Mouse (Mus musculus) embryonic facial prominence, embryonic 13.5 days (tissue): Measurements from ENCODE around the gene Tnfaip8l1. TPM values are rescaled to one million over a fixed set of nuclear protein-coding genes. Genes with fewer than 3 reads are reported as not detected.

Source experiments
- ATAC-seq: fragments of 200-750 bp; cut with Nextera tagmentation; 2 replicates; pipeline ENCODE4 v1.8.0; 2017; ENCODE audit warnings: low read depth; ENCODE audit not compliant: insufficient number of reproducible peaks, insufficient read depth, low FRiP score, low TSS enrichment
- H3K27ac ChIP-seq: fragments of 300-500 bp; sonication (generic); 2 replicates; pipeline ENCODE4 v1.5.1; 2015; ENCODE audit warnings: moderate library complexity, mild to moderate bottlenecking, inconsistent platforms
- H3K27me3 ChIP-seq: fragments of 300-500 bp; sonication (generic); 2 replicates; pipeline ENCODE4 v1.6.1; 2015; ENCODE audit warnings: mild to moderate bottlenecking, inconsistent platforms
- H3K36me3 ChIP-seq: fragments of 300-500 bp; sonication (generic); 2 replicates; pipeline ENCODE4 v1.6.1; 2015; ENCODE audit warnings: mild to moderate bottlenecking, inconsistent platforms
- H3K4me1 ChIP-seq: fragments of 300-500 bp; sonication (generic); 2 replicates; pipeline ENCODE4 v1.6.1; 2015; ENCODE audit warnings: inconsistent platforms
- H3K4me2 ChIP-seq: fragments of 300-500 bp; sonication (generic); 2 replicates; pipeline ENCODE4 v1.6.1; 2015; ENCODE audit warnings: moderate library complexity, mild to moderate bottlenecking, inconsistent platforms
- H3K4me3 ChIP-seq: fragments of 300-500 bp; sonication (generic); 2 replicates; pipeline ENCODE4 v1.5.1; 2015; ENCODE audit warnings: mild to moderate bottlenecking, inconsistent platforms
- H3K9ac ChIP-seq: fragments of 300-500 bp; sonication (generic); 2 replicates; pipeline ENCODE4 v1.6.1; 2015; ENCODE audit warnings: mild to moderate bottlenecking, inconsistent platforms
- H3K9me3 ChIP-seq: fragments of 300-500 bp; sonication (generic); 2 replicates; pipeline ENCODE4 v1.6.1; 2016; ENCODE audit warnings: inconsistent platforms
- WGBS: fragments of 180-500 bp; shearing (Covaris S2); methylation state at CpG from one replicate; pipeline ENCODE4 v1.1.7; 2015; ENCODE audit warnings: mixed read lengths; 5-methylcytosine and 5-hydroxymethylcytosine counted together
- polyA plus RNA-seq: library from polyadenylated mRNA; unstranded; fragments of >200 nt; fragmentation: Nextera tagmentation; extraction: Ambion mirVana; gene quantifications from 2 replicates; pipeline ENCODE4 v1.2.1, GENCODE M21; 2015

Gene Tnfaip8l1
- 13.8 and 13.9 TPM in 2 replicates for polyA plus RNA-seq

DNA sequence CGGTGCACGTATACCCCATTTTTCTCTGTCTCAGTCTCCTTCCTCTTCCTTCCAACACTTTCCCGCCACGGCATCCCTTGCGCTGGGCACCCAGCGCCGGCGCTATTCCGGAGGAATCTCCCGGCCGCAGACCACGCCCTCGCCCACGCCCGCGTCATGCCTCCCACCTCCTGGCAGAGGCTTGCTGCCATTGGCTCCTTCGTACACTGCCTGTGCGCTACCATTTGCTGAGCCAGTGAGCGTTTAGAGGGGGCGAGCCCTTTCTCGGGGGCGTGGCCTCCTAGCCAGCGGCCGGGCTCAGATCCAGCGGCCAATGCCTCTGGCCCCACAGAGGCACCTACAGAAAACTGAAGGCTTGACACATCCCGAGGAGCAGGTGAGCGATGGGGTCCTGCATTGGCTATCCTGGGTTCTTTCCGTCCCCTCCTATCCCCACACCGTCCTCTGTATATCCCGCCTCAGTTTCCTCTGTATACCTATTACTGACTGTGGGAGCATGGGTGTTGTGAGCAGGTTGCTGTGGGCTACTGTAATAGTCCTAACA is at the start of gene Tnfaip8l1:
Tnfaip8l1 (plus strand) TSS at position 247 of the 544 bp plus-strand sequence.
- peak within 1 kb of the TSS; percentile 52 for H3K4me3 ChIP-seq
- peak within 1 kb of the TSS; percentile 66 for H3K9ac ChIP-seq
- peak; percentile 97 for ATAC-seq
- no peak within 1 kb of the TSS for H3K27ac ChIP-seq
- no peaks in the 10 kb centered on the region for H3K9me3 ChIP-seq
- WGBS, result under 1% methylated on average over 30 of the region's 30 CpGs
- peaks cover 15% of the 10 kb centered on the region for H3K4me1 ChIP-seq
- peaks cover 12% of the 10 kb centered on the region for H3K27me3 ChIP-seq
- no peaks in the 10 kb centered on the region for H3K36me3 ChIP-seq
- H3K4me2 ChIP-seq, result peak within 1 kb of the TSS; percentile 81

DNA sequence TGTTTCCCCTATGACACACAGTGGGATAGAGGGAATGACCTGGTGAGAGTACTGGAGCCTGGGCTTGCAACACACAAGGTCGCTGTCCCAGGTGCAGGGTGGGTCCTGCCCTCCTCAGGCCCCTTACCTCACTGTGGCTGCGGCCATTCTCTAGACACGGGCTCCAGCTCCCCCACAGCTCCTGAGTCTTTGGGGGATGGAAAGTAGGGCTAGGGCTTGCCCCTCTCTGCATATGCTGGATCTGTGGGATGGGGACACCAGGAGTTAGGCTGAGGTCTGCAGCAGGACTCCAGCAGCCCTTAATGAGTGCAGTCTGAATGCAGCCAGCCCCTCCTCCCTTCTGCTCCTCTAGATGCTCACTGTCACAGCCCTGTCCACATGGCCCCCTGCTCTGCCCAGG is 49.5 kb upstream of the Tnfaip8l1 start:
- 0 out of 2 replicates have a peak overlapping the region, but pooled peaks have one; percentile 21 for H3K9ac ChIP-seq
- H3K27ac ChIP-seq, result 0 out of 2 replicates have a peak overlapping the region, but pooled peaks have one; percentile 7
- H3K27me3 ChIP-seq, result peaks cover 20% of the 10 kb centered on the region
- no peaks in the 10 kb centered on the region for H3K9me3 ChIP-seq
- 67% methylated on average over 3 of the region's 3 CpGs for WGBS
- 0 out of 2 replicates have a peak, but pooled peaks cover 6% of the 10 kb centered on the region for H3K36me3 ChIP-seq
- peaks cover 5% of the 10 kb centered on the region for H3K4me1 ChIP-seq
- no peak for ATAC-seq
- H3K4me2 ChIP-seq, result no peak overlapping the region
- H3K4me3 ChIP-seq, result no peak overlapping the region

DNA sequence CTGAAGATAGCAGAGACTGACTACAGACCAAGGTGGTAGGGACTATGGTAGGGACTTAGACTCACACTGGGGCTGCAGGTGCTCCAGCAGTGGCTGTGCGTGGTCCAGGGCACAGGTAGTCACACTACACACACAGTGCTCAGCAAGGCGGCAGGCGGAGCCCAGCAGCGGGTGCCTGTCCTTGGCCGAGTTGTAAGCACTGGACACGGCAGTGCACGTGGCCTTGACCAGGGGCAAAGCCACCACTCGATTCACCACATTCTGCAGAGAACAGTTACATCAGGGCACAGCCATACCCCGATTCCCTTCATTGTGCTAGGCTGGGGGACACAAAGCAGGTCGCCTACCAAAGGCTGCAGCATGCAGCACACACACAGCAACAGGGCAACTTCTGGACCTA is 46.1 kb upstream of the Tnfaip8l1 start:
- ATAC-seq, result no peak
- Histone ChIP-seq H3K4me2 (no peak overlapping the region), H3K9me3 (no peaks in the 10 kb centered on the region), H3K4me1 (peaks cover 17% of the 10 kb centered on the region), H3K4me3 (no peak overlapping the region), H3K27me3 (peaks cover 53% of the 10 kb centered on the region), H3K9ac (no peak overlapping the region), H3K27ac (no peak overlapping the region), H3K36me3 (no peaks in the 10 kb centered on the region)
- WGBS, result 76% methylated on average over 10 of the region's 10 CpGs

DNA sequence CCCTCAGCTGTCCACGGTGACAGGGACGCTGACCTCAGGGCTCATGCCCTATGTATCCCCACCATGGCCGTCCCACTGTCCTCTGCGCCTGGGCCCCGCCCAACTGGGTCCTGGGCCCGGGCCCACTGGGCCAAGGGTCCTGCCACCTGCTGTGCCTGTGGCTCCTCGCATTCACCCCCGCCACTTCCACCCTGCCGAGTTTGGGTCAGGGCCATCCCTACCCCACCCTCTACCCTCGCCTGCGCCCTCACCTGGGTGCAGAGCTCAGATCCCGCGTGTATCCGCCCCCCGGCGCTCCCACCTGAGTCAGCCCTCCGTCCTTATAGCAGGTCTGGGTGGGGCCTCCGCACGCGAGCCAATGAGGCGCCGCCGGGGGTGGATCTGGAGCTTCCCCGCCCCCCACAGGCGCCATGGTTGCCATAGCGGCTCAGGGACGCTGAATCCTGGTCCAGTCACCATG is 45.0 kb upstream of the Tnfaip8l1 start, which contains the start of gene Plin5:
Plin5 (minus strand) TSS at position 346 of the 460 bp plus-strand sequence.
- ATAC-seq, result no peak
- H3K4me1 ChIP-seq, result peaks cover 17% of the 10 kb centered on the region
- no peaks in the 10 kb centered on the region for H3K36me3 ChIP-seq
- H3K4me3 ChIP-seq, result peak within 1 kb of the TSS; percentile 36
- H3K9me3 ChIP-seq, result peaks cover 2% of the 10 kb centered on the region
- 0 out of 2 replicates have a peak within 1 kb of the TSS, but pooled peaks have one; percentile 44 for H3K9ac ChIP-seq
- 1% methylated on average over 27 of the region's 27 CpGs for WGBS
- no peak within 1 kb of the TSS for H3K27ac ChIP-seq
- H3K4me2 ChIP-seq, result peak within 1 kb of the TSS; percentile 59
- peaks cover 64% of the 10 kb centered on the region for H3K27me3 ChIP-seq

DNA sequence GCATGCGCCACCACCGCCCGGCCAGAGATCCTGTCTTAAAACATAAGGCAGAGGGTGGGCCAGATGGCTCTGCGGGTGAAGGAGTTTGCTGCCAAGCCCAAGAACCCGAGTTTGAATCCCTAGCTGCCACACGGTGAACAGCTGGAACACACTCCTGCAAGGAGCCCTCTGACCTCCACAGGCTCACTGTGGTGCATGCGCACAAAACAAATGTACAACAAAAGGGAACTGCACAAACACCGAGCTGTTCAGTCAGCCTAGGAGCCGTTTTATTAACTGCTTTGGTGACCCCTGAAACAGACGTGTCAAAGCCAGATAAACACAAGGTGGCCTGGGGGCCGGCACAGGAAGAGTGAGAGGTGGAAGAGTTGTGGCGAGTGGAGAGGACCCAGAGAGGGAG is 42.8 kb upstream of the Tnfaip8l1 start:
- no peak for ATAC-seq
- Histone ChIP-seq H3K4me2 (no peak overlapping the region), H3K27me3 (peaks cover 86% of the 10 kb centered on the region), H3K27ac (no peak overlapping the region), H3K9me3 (peaks cover 10% of the 10 kb centered on the region), H3K4me3 (no peak overlapping the region), H3K36me3 (peaks cover 13% of the 10 kb centered on the region; the same call in 1 of the 2 replicates), H3K4me1 (peaks cover 24% of the 10 kb centered on the region), H3K9ac (no peak overlapping the region)
- 47% methylated on average over 12 of the region's 12 CpGs for WGBS

DNA sequence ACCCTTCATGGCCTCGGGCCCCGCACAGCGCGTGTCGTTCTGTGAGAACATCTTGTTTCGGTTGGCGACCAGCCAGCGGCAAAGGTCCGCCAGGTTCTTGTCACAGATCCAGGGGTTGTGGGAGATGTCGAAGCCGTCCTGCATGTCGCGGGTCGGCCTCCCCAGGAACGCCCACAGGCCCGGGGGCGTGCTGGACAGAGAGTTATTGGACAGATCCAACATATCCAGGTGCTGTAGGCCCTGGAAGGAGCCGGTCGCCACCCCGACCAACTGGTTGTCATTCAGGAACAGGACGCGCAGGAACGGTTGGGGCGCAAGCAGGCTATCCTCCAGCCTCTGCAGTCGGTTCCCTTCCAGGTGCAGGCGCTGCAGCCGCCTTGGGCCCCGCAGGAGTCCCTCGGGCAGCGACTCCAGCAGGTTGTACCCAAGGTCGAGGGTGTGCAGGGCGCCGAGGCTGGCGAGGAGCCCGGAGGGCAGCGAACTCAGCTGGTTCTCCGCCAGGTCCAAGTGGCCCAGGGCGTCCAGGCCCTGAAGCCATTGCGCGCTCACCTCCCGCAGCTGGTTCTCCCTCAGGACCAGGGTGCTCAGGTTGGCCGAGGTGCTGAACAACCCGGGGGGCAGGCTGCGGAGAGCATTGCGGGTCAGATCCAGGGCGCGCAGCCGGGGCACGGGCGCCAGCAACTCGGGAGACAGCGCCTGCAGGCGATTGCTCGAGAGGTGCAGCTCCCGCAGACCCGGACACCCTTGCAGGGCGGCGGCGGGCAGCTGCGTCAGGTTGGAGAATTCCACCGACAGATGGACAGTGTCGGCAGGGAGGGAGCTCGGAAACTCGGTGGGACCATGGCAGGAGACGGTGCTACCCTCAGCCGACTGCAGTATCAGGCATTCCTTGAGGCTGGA is 42.0 kb upstream of the Tnfaip8l1 start:
- Histone ChIP-seq H3K27ac (no peak overlapping the region), H3K4me3 (peak overlapping the region; percentile 22), H3K36me3 (peaks cover 13% of the 10 kb centered on the region; the same call in 1 of the 2 replicates), H3K4me2 (peak overlapping the region; percentile 40), H3K9me3 (peaks cover 10% of the 10 kb centered on the region), H3K4me1 (peaks cover 27% of the 10 kb centered on the region), H3K27me3 (peaks cover 94% of the 10 kb centered on the region), H3K9ac (0 out of 2 replicates have a peak overlapping the region, but pooled peaks have one; percentile 21)
- 6% methylated on average over 66 of the region's 66 CpGs for WGBS
- no peak for ATAC-seq

DNA sequence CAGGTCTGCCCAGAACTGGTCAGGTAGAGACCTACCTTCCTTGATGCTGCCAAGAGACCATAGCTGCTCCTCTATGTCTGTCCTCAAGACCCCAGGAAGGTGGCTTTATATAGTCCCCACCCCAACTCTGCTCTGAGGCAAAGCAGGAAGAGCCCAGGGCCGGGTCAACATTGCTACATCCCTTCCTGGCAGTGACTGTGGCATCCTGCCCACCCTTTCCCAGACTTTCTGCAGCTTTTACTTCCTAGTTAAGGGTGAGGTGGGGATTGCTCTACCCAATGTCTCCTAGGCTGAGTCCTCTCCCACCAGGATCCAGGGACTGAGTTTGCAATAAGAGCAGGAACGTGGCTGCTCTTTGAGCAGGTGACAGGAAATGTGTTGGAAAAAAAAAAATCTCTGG is 40.5 kb upstream of the Tnfaip8l1 start, which contains the start of gene Lrg1:
Lrg1 (minus strand) TSS at position 176 of the 400 bp plus-strand sequence.
- peaks cover 27% of the 10 kb centered on the region for H3K4me1 ChIP-seq
- no peak within 1 kb of the TSS for H3K9ac ChIP-seq
- no peak within 1 kb of the TSS for H3K4me2 ChIP-seq
- no peak within 1 kb of the TSS for H3K27ac ChIP-seq
- WGBS, result 60% methylated on average over 2 of the region's 2 CpGs
- H3K36me3 ChIP-seq, result peaks cover 13% of the 10 kb centered on the region; the same call in 1 of the 2 replicates
- no peak for ATAC-seq
- H3K27me3 ChIP-seq, result peaks cover 86% of the 10 kb centered on the region
- no peak within 1 kb of the TSS for H3K4me3 ChIP-seq
- peaks cover 10% of the 10 kb centered on the region for H3K9me3 ChIP-seq

DNA sequence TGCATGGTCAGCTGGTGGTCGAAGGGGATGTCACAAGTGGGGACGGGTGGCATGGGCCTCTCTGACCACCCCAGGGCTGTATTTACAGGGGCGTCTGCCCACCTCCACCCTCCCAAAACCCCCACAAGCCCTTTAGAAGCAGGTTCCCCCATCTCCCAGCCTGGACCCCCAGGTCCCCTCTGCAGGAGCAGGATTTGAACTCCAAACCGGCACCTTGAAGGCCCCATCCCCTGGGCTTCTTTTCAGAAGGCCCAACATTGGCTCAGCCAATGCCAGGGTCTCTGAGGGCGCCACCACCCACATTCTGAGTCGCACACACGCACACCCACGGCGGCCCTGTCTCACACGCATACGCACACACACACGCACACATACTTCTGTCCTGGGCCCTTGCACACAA is 39.1 kb upstream of the Tnfaip8l1 start:
- no peak overlapping the region for H3K4me3 ChIP-seq
- peaks cover 74% of the 10 kb centered on the region for H3K27me3 ChIP-seq
- H3K9me3 ChIP-seq, result peaks cover 10% of the 10 kb centered on the region
- H3K4me1 ChIP-seq, result peaks cover 22% of the 10 kb centered on the region
- peaks cover 15% of the 10 kb centered on the region; the same call in 1 of the 2 replicates for H3K36me3 ChIP-seq
- ATAC-seq, result no peak
- H3K9ac ChIP-seq, result no peak overlapping the region
- H3K27ac ChIP-seq, result no peak overlapping the region
- WGBS, result 83% methylated on average over 12 of the region's 12 CpGs
- H3K4me2 ChIP-seq, result no peak overlapping the region

DNA sequence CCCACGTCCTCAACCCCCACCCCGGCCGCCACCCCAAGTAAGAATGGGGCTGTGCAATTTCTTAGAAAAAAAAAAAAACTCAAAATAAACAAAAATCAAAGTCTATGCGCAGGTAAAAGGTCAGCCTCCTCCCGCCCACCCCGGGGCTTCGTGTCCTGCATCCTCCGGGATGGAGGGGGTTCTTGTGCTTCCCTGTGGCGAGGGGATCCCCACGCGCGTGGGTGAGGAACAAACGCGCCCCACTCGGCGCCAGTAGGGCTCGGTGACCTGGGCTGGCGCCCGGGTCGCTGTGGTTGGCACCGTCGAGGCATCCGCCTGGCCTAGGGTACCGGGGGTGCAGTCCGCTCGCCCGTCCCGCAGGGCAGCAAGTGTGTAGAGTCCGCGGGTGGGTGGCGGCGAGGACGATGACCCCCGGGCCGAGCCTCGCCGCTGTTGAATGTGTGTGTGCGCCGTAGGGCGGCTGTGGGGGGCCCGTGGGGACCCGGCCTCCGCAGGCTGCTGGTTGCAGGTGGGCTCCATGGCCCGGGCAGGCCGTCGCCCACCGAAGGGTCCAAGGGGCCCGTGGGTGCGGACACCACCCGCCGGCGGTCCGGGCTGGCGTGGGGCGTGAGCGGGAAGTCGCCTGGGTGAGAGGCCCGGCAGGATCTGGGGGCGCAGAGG is 38.5 kb upstream of the Tnfaip8l1 start:
- H3K27ac ChIP-seq, result no peak overlapping the region
- ATAC-seq, result no peak
- H3K9me3 ChIP-seq, result peaks cover 10% of the 10 kb centered on the region
- H3K4me2 ChIP-seq, result peak overlapping the region; percentile 72
- peak overlapping the region; percentile 62 for H3K9ac ChIP-seq
- H3K4me3 ChIP-seq, result peak overlapping the region; percentile 41
- H3K36me3 ChIP-seq, result peaks cover 18% of the 10 kb centered on the region; the same call in 1 of the 2 replicates
- peaks cover 68% of the 10 kb centered on the region for H3K27me3 ChIP-seq
- WGBS, result 45% methylated on average over 59 of the region's 59 CpGs
- peaks cover 22% of the 10 kb centered on the region for H3K4me1 ChIP-seq

DNA sequence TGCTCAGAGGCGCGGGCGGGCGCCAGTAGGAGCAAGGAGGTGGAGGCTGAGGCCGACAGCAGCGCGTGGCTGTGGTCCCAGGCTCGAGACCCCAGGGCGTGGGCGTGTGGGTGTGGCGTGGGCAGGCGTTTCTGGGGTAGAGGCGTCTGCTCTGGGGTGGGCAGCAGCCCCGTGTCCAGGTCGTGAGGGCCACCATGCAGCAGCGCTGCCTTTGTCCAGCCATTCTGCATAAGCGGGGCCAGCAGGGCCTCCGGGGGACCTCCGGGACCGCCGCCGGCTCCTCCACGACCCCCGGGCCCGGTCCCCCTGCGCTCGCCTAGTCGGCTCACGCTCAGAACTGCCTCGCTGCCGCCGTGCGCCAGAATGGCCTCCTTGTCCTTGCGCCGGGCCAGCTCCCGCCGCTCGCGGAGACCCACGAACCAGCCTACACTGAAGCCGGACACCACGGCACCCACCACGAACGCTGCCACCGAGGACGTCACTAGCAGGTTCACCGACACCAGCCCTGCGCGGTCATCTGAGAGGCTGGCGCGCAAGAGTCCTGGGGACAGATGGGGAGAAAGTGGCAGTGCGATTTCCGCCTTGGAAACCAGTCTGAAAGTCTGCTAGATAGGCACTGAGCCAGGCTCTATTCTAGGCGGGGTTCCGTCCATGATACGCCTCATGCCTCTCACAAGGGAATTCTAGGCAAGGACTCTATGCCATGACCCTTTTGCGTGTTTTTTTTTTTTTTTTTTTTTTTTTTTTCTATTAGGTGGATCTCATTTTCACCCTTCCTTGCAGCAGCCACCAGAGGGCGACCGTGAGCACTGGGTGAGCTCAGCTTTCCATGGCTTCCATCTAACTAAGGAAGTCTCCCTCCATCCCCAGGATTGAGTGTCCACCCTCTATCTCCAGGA is 37.7 kb upstream of the Tnfaip8l1 start:
- no peak overlapping the region for H3K27ac ChIP-seq
- peak overlapping the region; percentile 72 for H3K4me2 ChIP-seq
- peaks cover 10% of the 10 kb centered on the region for H3K9me3 ChIP-seq
- no peak for ATAC-seq
- peak overlapping the region; percentile 62 for H3K9ac ChIP-seq
- peaks cover 18% of the 10 kb centered on the region; the same call in 1 of the 2 replicates for H3K36me3 ChIP-seq
- peak overlapping the region; percentile 41 for H3K4me3 ChIP-seq
- 10% methylated on average over 58 of the region's 59 CpGs for WGBS
- peaks cover 21% of the 10 kb centered on the region for H3K4me1 ChIP-seq
- peaks cover 59% of the 10 kb centered on the region for H3K27me3 ChIP-seq
